Mouse (Mus musculus) spleen, postnatal 4 days (tissue): ENCODE data around the gene Abca2.

Source experiments
- DNase-seq, 2 experiments: peaks; one replicate each; pipeline ENCODE4 v3.0.0; 2022; ENCODE audit warnings: low spot score in 2 of 2

Gene Abca2

GRCm38 (mm10) chr2:25425481-25425880 is 3.0 kb upstream of the Abca2 start:
- peak in 1 of 2 experiments; percentile 60 for DNase-seq

- peak; percentile 68 to 88 for DNase-seq
Measured at GRCm38 (mm10) chr2:25426721-25427191, 1.7 kb upstream of the Abca2 start.

- DNase-seq, result no peak
Measured at GRCm38 (mm10) chr2:25427256-25427655, 1.2 kb upstream of the Abca2 start.

- peak in 1 of 2 experiments; percentile 58 for DNase-seq
Measured at GRCm38 (mm10) chr2:25429435-25430180, 1.1 kb downstream of the Abca2 start.

- peak in 1 of 2 experiments; percentile 63 for DNase-seq
Measured at GRCm38 (mm10) chr2:25430395-25431233, 2.1 kb downstream of the Abca2 start.

GRCm38 (mm10) chr2:25431308-25431855 is 2.9 kb downstream of the Abca2 start:
- DNase-seq, result peak in 1 of 2 experiments; percentile 57

GRCm38 (mm10) chr2:25432326-25433098 is 4.0 kb downstream of the Abca2 start:
- peak in 1 of 2 experiments; percentile 63 for DNase-seq

GRCm38 (mm10) chr2:25433101-25433500 is 4.6 kb downstream of the Abca2 start:
- DNase-seq, result no peak

- peak in 1 of 2 experiments; percentile 58 for DNase-seq
Measured at GRCm38 (mm10) chr2:25434292-25434691, 5.8 kb downstream of the Abca2 start.

- DNase-seq, result no peak
Measured at GRCm38 (mm10) chr2:25436286-25436820, 7.8 kb downstream of the Abca2 start.

- DNase-seq, result no peak
Measured at GRCm38 (mm10) chr2:25441067-25441466, 12.6 kb downstream of the Abca2 start.

GRCm38 (mm10) chr2:25442682-25443081 is 14.2 kb downstream of the Abca2 start:
- DNase-seq, result no peak

GRCm38 (mm10) chr2:25450853-25451647 is 22.5 kb downstream of the Abca2 start:
- DNase-seq, result no peak

- DNase-seq, result no peak
Measured at GRCm38 (mm10) chr2:25452951-25453350, 24.4 kb downstream of the Abca2 start.

GRCm38 (mm10) chr2:25456205-25456953 is 27.9 kb downstream of the Abca2 start, which contains the start of gene Clic3:
Gene Clic3 (plus strand): TSS chr2:25456838.
- DNase-seq, result no peak

- no peak for DNase-seq
Measured at GRCm38 (mm10) chr2:25457022-25457896, 28.8 kb downstream of the Abca2 start.

- no peak for DNase-seq
Measured at GRCm38 (mm10) chr2:25458911-25459310, 30.4 kb downstream of the Abca2 start.

GRCm38 (mm10) chr2:25460135-25460534 is 31.6 kb downstream of the Abca2 start:
- peak in 1 of 2 experiments; percentile 32 for DNase-seq
